Mouse (Mus musculus) left cerebral cortex, adult 2 months (tissue): ENCODE measurements around the gene Fam210b. TPM values are rescaled to one million over a fixed set of nuclear protein-coding genes. Genes with fewer than 3 reads are reported as not detected.
A peak's percentile ranks its signal among the peaks of the same experiment; 100 is the strongest.

Experiments
- DNase-seq, 2 experiments: peaks; one replicate each; pipeline ENCODE4 v3.0.0; 2021 to 2022; ENCODE audit warnings: low spot score in 2 of 2, mixed read lengths in 1 of 2; ENCODE audit errors: extremely low spot score in 1 of 2
- H3K27ac ChIP-seq: fragments of 200-600 bp; 2 replicates; pipeline ENCODE4 v1.8.1; 2022
- H3K4me3 ChIP-seq: fragments of 200-600 bp; 2 replicates; pipeline ENCODE4 v1.8.1; 2022
- CTCF ChIP-seq: fragments of 200-600 bp; IDR thresholded peaks from 2 replicates; pipeline ENCODE4 v1.8.1; 2022; ENCODE audit warnings: antibody characterized with exemption, mild to moderate bottlenecking, moderate library complexity
- intact Hi-C: fragments of 180-260 bp; cut with DNase I; formaldehyde crosslinking; loops from one replicate; pipeline ENCODE4 v1.15.1; 2025
- total RNA-seq, 2 experiments: library from RNA; stranded (reverse); gene quantifications; 2 replicates each; pipeline ENCODE4 v1.2.3; 2021

The Fam210b gene
- total RNA-seq, 2 experiments from 2014 or later, result 10.9 to 12.6 TPM

GRCm38 (mm10) chr2:172354761-172355160 is 9.4 kb downstream of the Fam210b start:
- TF ChIP-seq CTCF, result no peak
- DNase-seq, result no peak
- no peak overlapping the region for H3K27ac ChIP-seq
- no peak overlapping the region for H3K4me3 ChIP-seq
- intact Hi-C loops, result no loop called here

GRCm38 (mm10) chr2:172355833-172356232 is 10.5 kb downstream of the Fam210b start:
- H3K4me3 ChIP-seq, result no peak overlapping the region
- no peak for TF ChIP-seq CTCF
- intact Hi-C loops, result no loop called here
- no peak for DNase-seq
- no peak overlapping the region for H3K27ac ChIP-seq

- intact Hi-C loops, result no loop called here
- no peak for TF ChIP-seq CTCF
- Histone ChIP-seq H3K4me3 (no peak overlapping the region), H3K27ac (no peak overlapping the region)
- no peak for DNase-seq
These were observed 17.8 kb downstream of the Fam210b start for GRCm38 (mm10) chr2:172363176-172363575.

- Histone ChIP-seq H3K4me3 (peak within 1 kb of the TSS; percentile 66), H3K27ac (peak within 1 kb of the TSS; percentile 93)
- TF ChIP-seq CTCF, result no peak
- DNase-seq, result peak; percentile 93 to 94
- intact Hi-C loops, result loop anchor here (2.0 kb wide), 2 partner anchors 26 to 70 kb away; partner anchors contain the start of genes Fam210b and Rtf2
These were observed 25.3 kb downstream of the Fam210b start, which contains the start of the genes Aurka and Cstf1 for GRCm38 (mm10) chr2:172370411-172371223. TSS of gene Aurka (minus strand) at chr2:172370535. TSS of gene Cstf1 (plus strand) at chr2:172370681.

GRCm38 (mm10) chr2:172371258-172371657 is 25.9 kb downstream of the Fam210b start:
- intact Hi-C loops, result loop anchor here (2.0 kb wide), 2 partner anchors 26 to 70 kb away; partner anchors contain the start of genes Fam210b and Rtf2
- TF ChIP-seq CTCF, result no peak
- no peak for DNase-seq
- H3K27ac ChIP-seq, result peak overlapping the region; percentile 93
- H3K4me3 ChIP-seq, result peak overlapping the region; percentile 66

- intact Hi-C loops, result no loop called here
- no peak overlapping the region for H3K27ac ChIP-seq
- H3K4me3 ChIP-seq, result no peak overlapping the region
- DNase-seq, result no peak
- TF ChIP-seq CTCF, result no peak
These were observed 31.2 kb downstream of the Fam210b start for GRCm38 (mm10) chr2:172376551-172376950.

GRCm38 (mm10) chr2:172376999-172377515 is 31.7 kb downstream of the Fam210b start:
- Histone ChIP-seq H3K27ac (no peak overlapping the region), H3K4me3 (no peak overlapping the region)
- intact Hi-C loops, result no loop called here
- TF ChIP-seq CTCF, result no peak
- no peak for DNase-seq

- peak; percentile 40 to 45 for DNase-seq
- TF ChIP-seq CTCF, result peak; percentile 67
- intact Hi-C loops, result no loop called here
- no peak overlapping the region for H3K27ac ChIP-seq
- H3K4me3 ChIP-seq, result no peak overlapping the region
These were observed 33.0 kb downstream of the Fam210b start for GRCm38 (mm10) chr2:172378332-172378731.

GRCm38 (mm10) chr2:172380513-172380912 is 35.1 kb downstream of the Fam210b start:
- no peak for DNase-seq
- no peak for TF ChIP-seq CTCF
- intact Hi-C loops, result no loop called here
- no peak overlapping the region for H3K4me3 ChIP-seq
- H3K27ac ChIP-seq, result no peak overlapping the region

GRCm38 (mm10) chr2:172381341-172381740 is 36.0 kb downstream of the Fam210b start:
- DNase-seq, result no peak
- TF ChIP-seq CTCF, result no peak
- Histone ChIP-seq H3K4me3 (no peak overlapping the region), H3K27ac (no peak overlapping the region)
- intact Hi-C loops, result no loop called here

GRCm38 (mm10) chr2:172381898-172382297 is 36.5 kb downstream of the Fam210b start:
- intact Hi-C loops, result no loop called here
- TF ChIP-seq CTCF, result no peak

GRCm38 (mm10) chr2:172384715-172385114 is 39.4 kb downstream of the Fam210b start:
- H3K27ac ChIP-seq, result no peak overlapping the region
- DNase-seq, result no peak
- no peak overlapping the region for H3K4me3 ChIP-seq
- intact Hi-C loops, result no loop called here
- TF ChIP-seq CTCF, result no peak

More at GRCm38 (mm10) chr2:172381898-172382297, 36.5 kb downstream of the Fam210b start:
- no peak for DNase-seq
- H3K27ac ChIP-seq, result no peak overlapping the region
- H3K4me3 ChIP-seq, result no peak overlapping the region
